Comparison of ENCODE assay signal across 8 mouse cellular contexts in genomic region chr13:43215144-43215993, GRCm38 (mm10). TPM values are rescaled to one million over a fixed set of nuclear protein-coding genes. Genes with fewer than 3 reads are reported as not detected.
DNase-seq lines count a peak whose midpoint lies in the region; ATAC-seq and TF ChIP-seq lines count a peak whose summit lies in the region.

No protein-coding gene starts in this region.

- no peak overlapping the region for H3K9ac ChIP-seq in liver, adult 2 months (ENCODE audit: low read depth, low read length)

- peak overlapping the region; percentile 58; the same call in 1 of the 2 replicates for H3K27ac ChIP-seq in forebrain, embryonic 10.5 days
- peak overlapping the region; percentile 68; the same call in 1 of the 2 replicates for H3K27ac ChIP-seq in liver, adult 2 months (replicated peaks; ENCODE audit: insufficient read depth, low read depth, low read length)

- TF ChIP-seq CTCF in liver, adult 2 months (IDR thresholded peaks at IDR 0.05; ENCODE audit: low read depth, low read length): no peak

- no peaks in the 10 kb centered on the region; the same call in 1 of the 2 replicates for H3K79me2 ChIP-seq in liver, adult 2 months (ENCODE audit: control insufficient read depth, insufficient read depth, low read length)

- peak overlapping the region; percentile 34 for H3K4me3 ChIP-seq in forebrain, embryonic 10.5 days
- no peak overlapping the region for H3K4me3 ChIP-seq in liver, adult 2 months (ENCODE audit: insufficient read depth, low read depth, low read length)

- no peaks in the 10 kb centered on the region for H3K36me3 ChIP-seq in forebrain, embryonic 10.5 days (replicated peaks)
- no peaks in the 10 kb centered on the region for H3K36me3 ChIP-seq in liver, adult 2 months (ENCODE audit: control insufficient read depth, insufficient read depth, low read length)

- ATAC-seq in megakaryocyte-erythroid progenitor cell, adult 5-6 weeks (replicated peaks; ENCODE audit: low FRiP score, low TSS enrichment, poor library complexity, severe bottlenecking): no peak

- 16% methylated on average over 19 of the region's 19 CpGs for WGBS in forebrain, embryonic 10.5 days
- 43% methylated on average over 19 of the region's 19 CpGs for WGBS in liver, adult 2 months

- peaks cover 38% of the 10 kb centered on the region for H3K4me1 ChIP-seq in forebrain, embryonic 10.5 days
- H3K4me1 ChIP-seq in liver, adult 2 months (ENCODE audit: control insufficient read depth, insufficient read depth, low read length): peaks cover 16% of the 10 kb centered on the region

- TF ChIP-seq POLR2A in liver, adult 2 months (IDR thresholded peaks at IDR 0.05; ENCODE audit: extremely low read depth, insufficient read depth, low read length): no peak

- no peaks in the 10 kb centered on the region for H3K9me3 ChIP-seq in forebrain, embryonic 10.5 days

- no peaks in the 10 kb centered on the region for H3K27me3 ChIP-seq in forebrain, embryonic 10.5 days (ENCODE audit: poor library complexity, severe bottlenecking)
- no peaks in the 10 kb centered on the region for H3K27me3 ChIP-seq in liver, adult 2 months (ENCODE audit: control insufficient read depth, insufficient read depth, low read length)

- peak; percentile 48 for DNase-seq in embryo, embryonic 10 days (ENCODE audit: low spot score)
- DNase-seq in embryo, embryonic 9.5 days (ENCODE audit: extremely low spot score): no peak
- DNase-seq in B cell, adult 2 months: peak; percentile 78 to 79
- DNase-seq in forebrain, embryonic 10.5 days (ENCODE audit: extremely low spot score, low spot score): no peak
- no peak for DNase-seq in liver, adult 2 months (ENCODE audit: extremely low read depth, low read depth, low spot score)
- DNase-seq in thymus, postnatal 0 days (ENCODE audit: low spot score): peak; percentile 44
- DNase-seq in heart, adult 11 months: no peak

RNA-seq across cellular contexts. Expression of gene Tbc1d7, which starts 44.1 kb away (rescaled TPM):
- 69.1 and 69.8 TPM in 2 replicates for polyA plus RNA-seq in forebrain, embryonic 10.5 days (2016; fragmentation: Nextera tagmentation; extraction: Ambion mirVana)
- total RNA-seq in liver, adult 2 months (2014; rRNA removed): 6.2 and 7.2 TPM in 2 replicates
- 14.9 and 18.0 TPM in 2 replicates for polyA plus RNA-seq in liver, adult 2 months (2012; rRNA removed)
- polyA plus RNA-seq in thymus, postnatal 0 days (2015; fragmentation: Nextera tagmentation; extraction: Ambion mirVana): 34.3 and 35.0 TPM in 2 replicates
- 10.7 and 21.3 TPM in 2 replicates for total RNA-seq in megakaryocyte-erythroid progenitor cell, adult 5-6 weeks (2014; fragmentation: Nextera tagmentation)
- total RNA-seq in megakaryocyte-erythroid progenitor cell, adult 5-6 weeks (2017): 5.1 and 7.7 TPM in 2 replicates

Comparison
In these comparisons a context has a peak if more than half of its experiments do, and no peak if none do; other contexts are left out.
1. DNase-seq: peak in embryo, embryonic 10 days (single experiment), B cell, adult 2 months (2 of 2) and thymus, postnatal 0 days (single experiment); none in embryo, embryonic 9.5 days (single experiment), forebrain, embryonic 10.5 days (single experiment), liver, adult 2 months (single experiment) and heart, adult 11 months (single experiment).